Mouse (Mus musculus): ENCODE measurements around the gene Zfp710. TPM values are rescaled to one million over a fixed set of nuclear protein-coding genes. Genes with fewer than 3 reads are reported as not detected.

Zfp710 gene
- total and polyA plus RNA-seq, 2 experiments, result 5.4 to 12.7 TPM

DNA sequence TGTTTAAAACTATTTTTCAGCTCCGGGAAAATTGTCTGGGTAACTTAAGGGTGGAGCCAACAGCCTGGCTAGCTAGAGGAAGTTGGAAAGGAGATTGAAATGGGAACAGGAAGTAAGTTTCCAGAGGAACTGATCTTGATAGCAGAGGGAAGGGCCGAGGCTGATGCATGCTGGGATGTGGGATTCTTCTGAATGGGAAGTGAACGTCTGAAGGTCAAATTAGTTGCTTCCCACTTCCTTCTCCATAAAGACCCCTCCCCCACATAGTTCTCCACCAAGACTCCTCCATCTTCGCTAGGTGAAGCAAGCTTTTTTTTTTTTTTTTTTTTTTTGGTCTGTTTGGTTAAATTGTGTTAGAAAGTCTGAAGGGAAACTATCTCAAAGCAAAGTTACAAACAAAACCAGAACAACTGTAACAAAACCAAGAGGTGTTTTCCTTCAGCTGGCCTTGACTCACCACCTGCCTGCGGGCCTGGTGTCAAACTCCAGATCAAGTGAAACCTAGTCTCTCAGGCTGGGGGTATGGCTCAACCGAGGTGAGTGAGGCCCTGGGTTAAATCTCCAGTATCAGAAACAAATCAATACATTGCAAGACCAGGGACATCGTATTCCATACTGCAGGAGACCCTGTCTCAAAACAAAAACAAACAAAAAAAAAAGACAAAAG is 10.6 kb upstream of the Zfp710 start:
- DNase-seq (ENCODE audit: extremely low read depth, low read depth, low spot score), result peak; percentile 54
- H3K27me3 ChIP-seq (ENCODE audit: control insufficient read depth, insufficient read depth, low read length), result no peaks in the 10 kb centered on the region
- H3K9ac ChIP-seq (ENCODE audit: low read depth, low read length), result no peak overlapping the region
- no peaks in the 10 kb centered on the region for H3K79me2 ChIP-seq (ENCODE audit: control insufficient read depth, insufficient read depth, low read length)
- H3K36me3 ChIP-seq (ENCODE audit: control insufficient read depth, insufficient read depth, low read length), result no peaks in the 10 kb centered on the region
- 48% methylated on average over 7 of the region's 7 CpGs for WGBS
- H3K4me1 ChIP-seq (ENCODE audit: control insufficient read depth, insufficient read depth, low read length), result 0 out of 2 replicates have a peak, but pooled peaks cover 2% of the 10 kb centered on the region
- H3K27ac ChIP-seq (replicated peaks; ENCODE audit: insufficient read depth, low read depth, low read length), result peak overlapping the region; percentile 49; the same call in 1 of the 2 replicates
- H3K4me3 ChIP-seq (ENCODE audit: insufficient read depth, low read depth, low read length), result no peak overlapping the region
- TF ChIP-seq POLR2A (IDR thresholded peaks at IDR 0.05; ENCODE audit: extremely low read depth, insufficient read depth, low read length) (no peak), CTCF (IDR thresholded peaks at IDR 0.05; ENCODE audit: low read depth, low read length) (no peak)

- no peaks in the 10 kb centered on the region for H3K27me3 ChIP-seq (ENCODE audit: control insufficient read depth, insufficient read depth, low read length)
- H3K36me3 ChIP-seq (ENCODE audit: control insufficient read depth, insufficient read depth, low read length), result no peaks in the 10 kb centered on the region
- no peak overlapping the region for H3K4me3 ChIP-seq (ENCODE audit: insufficient read depth, low read depth, low read length)
- no peak overlapping the region for H3K9ac ChIP-seq (ENCODE audit: low read depth, low read length)
- no peaks in the 10 kb centered on the region for H3K79me2 ChIP-seq (ENCODE audit: control insufficient read depth, insufficient read depth, low read length)
- 0 out of 2 replicates have a peak, but pooled peaks cover 2% of the 10 kb centered on the region for H3K4me1 ChIP-seq (ENCODE audit: control insufficient read depth, insufficient read depth, low read length)
- WGBS, result 84% methylated on average over 21 of the region's 21 CpGs
- H3K27ac ChIP-seq (replicated peaks; ENCODE audit: insufficient read depth, low read depth, low read length), result no peak overlapping the region; the same call in 1 of the 2 replicates
- TF ChIP-seq POLR2A (IDR thresholded peaks at IDR 0.05; ENCODE audit: extremely low read depth, insufficient read depth, low read length), result no peak
- TF ChIP-seq CTCF (IDR thresholded peaks at IDR 0.05; ENCODE audit: low read depth, low read length), result no peak
- no peak for DNase-seq (ENCODE audit: extremely low read depth, low read depth, low spot score)
Observed at GRCm38 (mm10) chr7:80014826-80015755, 9.5 kb upstream of the Zfp710 start.

DNA sequence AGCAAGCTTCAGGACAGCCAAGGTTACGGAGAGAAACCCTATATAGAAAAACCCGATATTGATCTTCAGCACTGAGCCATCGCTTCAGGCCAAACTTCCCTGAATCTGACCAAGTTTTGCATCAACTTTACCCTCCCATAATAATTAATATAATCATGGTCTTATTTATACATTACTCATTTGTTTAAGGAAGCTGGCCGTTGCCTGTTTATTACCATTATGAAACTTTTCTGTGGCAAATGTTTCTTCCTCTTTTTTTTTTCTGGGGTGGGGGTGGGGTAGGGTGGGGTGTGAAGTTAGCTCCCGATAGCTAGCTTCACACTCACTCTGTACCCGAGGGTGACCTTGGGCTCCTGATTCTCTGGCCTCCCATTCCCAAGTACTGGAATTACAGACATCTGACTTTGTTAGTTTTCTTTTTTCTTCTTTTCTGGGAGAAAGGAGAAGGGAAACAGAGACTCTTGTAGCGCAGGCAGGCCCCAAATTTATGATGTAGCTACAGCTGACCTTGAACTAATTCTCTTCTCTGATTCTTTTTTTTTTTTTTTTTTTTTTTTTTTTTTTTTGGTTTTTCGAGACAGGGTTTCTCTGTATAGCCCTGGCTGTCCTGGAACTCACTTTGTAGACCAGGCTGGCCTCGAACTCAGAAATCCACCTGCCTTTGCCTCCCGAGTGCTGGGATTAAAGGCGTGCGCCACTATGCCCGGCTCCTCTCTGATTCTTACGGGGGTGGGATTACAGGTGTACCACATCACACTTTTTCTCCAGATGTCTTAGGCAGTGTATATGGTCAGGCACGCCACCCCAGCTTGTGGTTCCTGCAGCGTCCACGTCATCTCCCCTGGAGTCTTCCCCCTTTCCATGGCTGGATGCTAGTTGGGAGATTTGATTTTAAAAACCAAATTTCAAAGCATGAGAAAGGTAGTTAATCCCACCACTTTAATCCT is 5.8 kb upstream of the Zfp710 start:
- Histone ChIP-seq H3K27me3 (ENCODE audit: control insufficient read depth, insufficient read depth, low read length) (no peaks in the 10 kb centered on the region), H3K36me3 (ENCODE audit: control insufficient read depth, insufficient read depth, low read length) (no peaks in the 10 kb centered on the region), H3K4me3 (ENCODE audit: insufficient read depth, low read depth, low read length) (no peak overlapping the region), H3K4me1 (ENCODE audit: control insufficient read depth, insufficient read depth, low read length) (0 out of 2 replicates have a peak, but pooled peaks cover 2% of the 10 kb centered on the region), H3K79me2 (ENCODE audit: control insufficient read depth, insufficient read depth, low read length) (no peaks in the 10 kb centered on the region), H3K27ac (replicated peaks; ENCODE audit: insufficient read depth, low read depth, low read length) (no peak overlapping the region; the same call in 1 of the 2 replicates), H3K9ac (ENCODE audit: low read depth, low read length) (no peak overlapping the region)
- 61% methylated on average over 16 of the region's 17 CpGs for WGBS
- TF ChIP-seq CTCF (IDR thresholded peaks at IDR 0.05; ENCODE audit: low read depth, low read length) (no peak), POLR2A (IDR thresholded peaks at IDR 0.05; ENCODE audit: extremely low read depth, insufficient read depth, low read length) (no peak)
- peak; percentile 43 for DNase-seq (ENCODE audit: extremely low read depth, low read depth, low spot score)

- no peaks in the 10 kb centered on the region for H3K27me3 ChIP-seq (ENCODE audit: control insufficient read depth, insufficient read depth, low read length)
- no peak for TF ChIP-seq POLR2A (IDR thresholded peaks at IDR 0.05; ENCODE audit: extremely low read depth, insufficient read depth, low read length)
- TF ChIP-seq CTCF (IDR thresholded peaks at IDR 0.05; ENCODE audit: low read depth, low read length), result peak; percentile 58; the same call in 1 of the 2 replicates
- WGBS, result 56% methylated on average over 5 of the region's 5 CpGs
- peaks cover 13% of the 10 kb centered on the region for H3K4me1 ChIP-seq (ENCODE audit: control insufficient read depth, insufficient read depth, low read length)
- peaks cover 5% of the 10 kb centered on the region; the same call in 1 of the 2 replicates for H3K79me2 ChIP-seq (ENCODE audit: control insufficient read depth, insufficient read depth, low read length)
- H3K9ac ChIP-seq (ENCODE audit: low read depth, low read length), result no peak overlapping the region
- H3K4me3 ChIP-seq (ENCODE audit: insufficient read depth, low read depth, low read length), result no peak overlapping the region
- H3K27ac ChIP-seq (replicated peaks; ENCODE audit: insufficient read depth, low read depth, low read length), result peak overlapping the region; percentile 88
- DNase-seq (ENCODE audit: extremely low read depth, low read depth, low spot score), result peak; percentile 30
- no peaks in the 10 kb centered on the region for H3K36me3 ChIP-seq (ENCODE audit: control insufficient read depth, insufficient read depth, low read length)
Observed at GRCm38 (mm10) chr7:80023621-80024435, 786 bp upstream of the Zfp710 start.
